Mouse (Mus musculus) erythroblast, embryonic 14.5 days (primary cell): ENCODE data around the gene Gpr12. TPM values are rescaled to one million over a fixed set of nuclear protein-coding genes. Genes with fewer than 3 reads are reported as not detected.

Experiments used
- H3K27me3 ChIP-seq: 2 replicates; pipeline ENCODE4 v1.6.1; 2012; ENCODE audit warnings: inconsistent platforms; ENCODE audit not compliant: control insufficient read depth
- H3K36me3 ChIP-seq: 2 replicates; pipeline ENCODE4 v1.6.1; 2012; ENCODE audit warnings: mild to moderate bottlenecking, inconsistent platforms; ENCODE audit not compliant: control insufficient read depth
- H3K4me1 ChIP-seq: 2 replicates; pipeline ENCODE4 v1.6.1; 2012; ENCODE audit warnings: inconsistent platforms; ENCODE audit not compliant: control insufficient read depth
- H3K4me3 ChIP-seq: replicated peaks from 2 replicates; pipeline ENCODE3; 2012; ENCODE audit warnings: moderate library complexity, mild to moderate bottlenecking, inconsistent platforms
- H3K9me3 ChIP-seq: 2 replicates; pipeline ENCODE4 v1.6.1; 2012; ENCODE audit warnings: low read length, inconsistent platforms, mixed read lengths; ENCODE audit not compliant: control insufficient read depth
- GATA1 ChIP-seq: IDR thresholded peaks from 2 replicates; pipeline ENCODE4 v1.6.1; 2012; ENCODE audit warnings: low read length, inconsistent platforms, mixed read lengths
- TAL1 ChIP-seq: IDR thresholded peaks from 3 replicates; pipeline ENCODE4 v1.6.1; 2012; ENCODE audit warnings: low read length, inconsistent platforms, mixed read lengths
- polyA plus RNA-seq: library from polyadenylated mRNA; stranded (reverse); fragments of >175 nt; gene quantifications from 2 replicates; pipeline ENCODE4 v1.2.3, GENCODE M21; 2012

Gene Gpr12
- not detected in 2 replicates for polyA plus RNA-seq

DNA sequence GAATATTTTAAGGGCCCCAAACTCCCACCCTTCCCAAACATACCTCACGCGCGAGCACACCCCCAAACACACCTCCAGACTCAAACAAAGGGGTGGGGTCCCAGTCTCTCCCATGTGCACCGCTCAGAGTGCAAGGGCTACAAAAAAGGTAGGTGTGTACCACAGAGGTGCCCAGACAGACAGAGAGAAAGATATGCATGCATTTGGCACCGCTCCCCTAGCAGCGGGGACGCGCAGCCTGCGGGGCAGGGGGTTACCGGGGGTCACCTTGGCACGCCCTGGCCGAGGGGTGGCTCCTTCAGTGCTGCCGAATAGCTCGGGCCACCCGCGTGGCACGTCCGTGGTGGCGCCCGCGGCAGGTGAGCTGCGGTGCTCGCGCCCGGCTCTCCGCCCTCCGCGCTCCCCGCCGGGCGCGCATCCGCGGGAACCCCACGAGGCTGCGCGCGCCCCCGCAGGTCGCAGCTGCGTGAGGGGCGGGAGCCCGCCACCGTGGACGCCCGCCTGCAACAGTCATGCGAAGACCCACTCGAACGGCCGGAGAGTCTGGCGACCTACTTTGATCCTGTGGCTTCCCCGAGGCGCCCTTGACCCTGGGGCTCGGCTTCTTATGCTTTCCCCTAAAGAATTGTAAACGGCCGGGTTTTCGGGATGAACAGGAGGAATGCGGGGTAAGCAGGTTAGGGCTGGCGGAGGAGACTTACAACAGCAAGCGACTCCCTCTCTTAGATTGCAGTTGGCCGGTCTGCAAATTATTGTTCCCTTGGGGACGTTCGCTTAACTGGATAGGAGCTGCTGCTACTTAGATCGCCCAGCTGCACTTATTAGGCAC lies at the start of gene Gpr12:
TSS of gene Gpr12 (minus strand) at position 762 of the 829 bp plus-strand sequence.
- H3K36me3 ChIP-seq, result no peaks in the 10 kb centered on the region
- no peak for TF ChIP-seq TAL1
- TF ChIP-seq GATA1, result no peak
- peak within 1 kb of the TSS; percentile 22 for H3K4me3 ChIP-seq

DNA sequence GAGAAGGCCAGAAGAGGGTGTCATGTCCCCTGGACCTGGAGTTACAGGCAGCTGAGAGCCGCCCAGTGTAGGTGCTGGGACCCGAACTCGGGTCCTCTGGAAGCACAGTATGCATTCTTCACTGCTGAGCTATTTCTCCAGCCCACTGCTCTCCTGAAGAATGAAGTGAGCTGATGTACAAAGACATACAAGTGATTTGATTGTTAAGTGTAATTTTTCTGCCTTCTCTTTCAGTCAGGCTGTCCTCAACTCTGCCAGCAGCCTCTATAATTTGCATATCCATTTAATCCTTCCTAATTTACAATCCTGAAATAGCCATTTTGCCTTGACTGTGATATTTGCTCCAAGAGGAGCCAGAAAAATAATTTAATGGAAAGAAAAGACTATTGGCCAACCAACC lies 46.6 kb upstream of the Gpr12 start:
- Histone ChIP-seq H3K27me3 (no peaks in the 10 kb centered on the region), H3K4me3 (no peak overlapping the region), H3K4me1 (no peaks in the 10 kb centered on the region), H3K9me3 (no peaks in the 10 kb centered on the region; the same call in 1 of the 2 replicates), H3K36me3 (no peaks in the 10 kb centered on the region)
- no peak for TF ChIP-seq TAL1
- no peak for TF ChIP-seq GATA1

More for the DNA sequence above, at the start of gene Gpr12:
- Histone ChIP-seq H3K27me3 (peaks cover 37% of the 10 kb centered on the region), H3K4me1 (no peaks in the 10 kb centered on the region), H3K9me3 (no peaks in the 10 kb centered on the region)

DNA sequence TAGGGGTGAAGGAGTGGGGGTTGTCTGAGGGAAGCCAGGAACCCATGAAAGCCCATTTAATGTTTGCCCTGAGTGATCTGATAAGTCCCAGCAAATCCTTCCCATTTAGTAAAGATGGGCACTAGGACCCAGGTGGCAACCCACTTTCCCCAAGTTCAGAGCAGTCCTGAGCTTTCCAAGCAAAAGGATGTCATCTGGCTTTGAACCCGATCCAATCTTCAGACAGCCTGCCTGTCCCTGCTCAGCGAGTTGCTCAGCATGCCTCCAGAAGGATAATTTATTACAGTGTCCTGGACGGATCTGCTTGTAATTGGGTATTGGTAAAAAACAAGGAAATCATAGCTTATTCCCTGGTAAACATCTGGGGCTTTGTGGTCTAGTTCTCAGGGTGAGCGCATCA lies 45.9 kb upstream of the Gpr12 start:
- TF ChIP-seq GATA1 (no peak), TAL1 (no peak)
- Histone ChIP-seq H3K9me3 (no peaks in the 10 kb centered on the region; the same call in 1 of the 2 replicates), H3K36me3 (no peaks in the 10 kb centered on the region), H3K4me1 (no peaks in the 10 kb centered on the region), H3K4me3 (no peak overlapping the region), H3K27me3 (no peaks in the 10 kb centered on the region)

DNA sequence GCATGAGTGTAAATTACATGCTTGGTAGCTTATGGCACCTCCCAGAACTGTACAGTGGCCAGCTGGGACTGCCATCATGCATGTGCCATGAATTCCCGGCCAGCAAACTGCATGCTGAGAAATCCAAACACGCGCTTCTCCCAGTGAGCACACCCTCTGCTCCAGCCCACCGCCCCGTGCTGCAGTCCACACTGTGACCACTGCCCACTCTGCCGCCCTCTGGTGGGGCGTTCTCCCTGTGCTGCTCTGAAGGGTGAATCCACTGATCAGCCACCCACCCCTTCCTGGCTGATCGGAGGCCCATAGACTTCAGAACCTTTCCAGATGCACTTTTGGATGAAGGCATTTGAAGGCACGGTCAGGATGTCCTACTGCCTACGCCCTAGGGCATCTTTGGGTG lies 44.6 kb upstream of the Gpr12 start:
- Histone ChIP-seq H3K4me1 (no peaks in the 10 kb centered on the region), H3K4me3 (no peak overlapping the region), H3K36me3 (no peaks in the 10 kb centered on the region), H3K9me3 (no peaks in the 10 kb centered on the region), H3K27me3 (no peaks in the 10 kb centered on the region)
- TF ChIP-seq GATA1 (no peak), TAL1 (no peak)

DNA sequence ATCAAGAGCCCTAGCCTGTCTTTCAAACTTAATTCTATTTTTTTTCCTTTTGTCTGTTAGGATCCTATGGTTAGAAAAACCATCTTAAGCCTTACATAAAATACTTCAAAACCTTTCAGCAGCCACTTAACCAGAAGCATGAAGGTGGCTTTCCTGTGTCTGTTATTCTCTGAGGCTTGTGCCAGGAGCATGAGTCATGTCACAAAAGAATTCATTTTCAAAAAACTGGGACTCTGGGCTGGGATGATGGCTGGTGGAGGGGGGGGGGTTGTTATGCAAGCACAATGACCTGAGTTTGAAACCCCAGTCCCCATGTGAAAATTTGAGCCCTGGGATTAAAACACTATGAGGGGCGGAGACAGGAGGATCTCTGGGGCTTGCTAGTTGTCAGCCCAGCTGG lies 43.8 kb upstream of the Gpr12 start:
- H3K9me3 ChIP-seq, result no peaks in the 10 kb centered on the region
- no peak for TF ChIP-seq GATA1
- no peak overlapping the region for H3K4me3 ChIP-seq
- H3K36me3 ChIP-seq, result no peaks in the 10 kb centered on the region
- H3K27me3 ChIP-seq, result no peaks in the 10 kb centered on the region
- H3K4me1 ChIP-seq, result no peaks in the 10 kb centered on the region

DNA sequence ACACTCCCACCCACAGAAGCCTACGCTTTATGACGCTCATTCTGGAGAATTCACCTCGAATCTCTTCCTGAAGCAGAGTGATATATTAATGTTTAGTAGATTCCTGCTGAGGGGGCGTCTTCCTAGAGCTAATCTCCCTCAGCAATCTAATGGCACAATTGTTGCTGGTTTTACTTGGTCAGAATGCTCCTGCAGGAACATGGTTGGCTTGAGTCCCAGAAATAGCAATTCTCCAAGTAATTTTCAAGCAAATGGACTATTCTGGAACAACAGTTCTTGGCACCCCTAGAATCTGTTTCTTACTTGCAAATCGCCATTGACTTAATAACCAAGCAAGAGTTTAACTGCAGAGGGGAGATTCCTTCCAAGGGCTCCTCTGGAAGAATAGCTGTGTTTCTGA lies 42.9 kb upstream of the Gpr12 start:
- Histone ChIP-seq H3K9me3 (no peaks in the 10 kb centered on the region), H3K36me3 (no peaks in the 10 kb centered on the region), H3K4me3 (no peak overlapping the region), H3K27me3 (no peaks in the 10 kb centered on the region), H3K4me1 (no peaks in the 10 kb centered on the region)
- TF ChIP-seq GATA1 (no peak), TAL1 (no peak)

DNA sequence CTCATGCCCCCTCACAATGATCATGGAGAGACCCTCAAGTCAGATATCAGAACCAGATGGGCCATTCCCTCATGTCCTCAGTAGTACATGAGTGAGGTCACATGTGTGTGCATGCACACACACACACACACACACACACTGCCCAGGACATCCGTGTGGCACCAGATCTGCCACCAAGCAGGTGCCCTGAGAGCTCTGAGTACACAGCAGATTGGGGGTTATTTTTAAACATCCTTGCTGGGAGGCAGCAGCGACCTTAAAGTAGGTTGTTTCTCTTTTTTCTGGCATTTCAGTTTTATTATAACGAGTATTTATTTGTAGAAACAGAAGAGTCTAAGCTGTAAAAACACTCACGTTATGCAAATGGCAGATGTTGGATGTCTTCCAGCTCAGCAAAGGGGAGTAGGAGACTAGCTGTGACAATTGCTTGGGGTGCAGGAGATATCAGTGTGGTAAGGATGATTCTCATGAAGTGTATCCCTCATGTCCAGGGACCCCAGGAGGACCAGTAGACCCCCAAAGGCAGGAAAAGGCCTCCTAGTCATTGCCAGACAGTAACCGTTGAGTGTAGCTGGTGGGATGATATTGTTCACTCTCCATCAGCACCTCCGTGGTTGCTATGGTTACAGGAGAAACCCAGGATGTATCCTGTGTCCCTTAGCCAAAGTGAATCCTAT lies 40.7 kb upstream of the Gpr12 start:
- no peak overlapping the region for H3K4me3 ChIP-seq
- H3K36me3 ChIP-seq, result no peaks in the 10 kb centered on the region
- H3K4me1 ChIP-seq, result no peaks in the 10 kb centered on the region
- no peak for TF ChIP-seq GATA1
- no peak for TF ChIP-seq TAL1
- no peaks in the 10 kb centered on the region for H3K27me3 ChIP-seq
- H3K9me3 ChIP-seq, result no peaks in the 10 kb centered on the region

DNA sequence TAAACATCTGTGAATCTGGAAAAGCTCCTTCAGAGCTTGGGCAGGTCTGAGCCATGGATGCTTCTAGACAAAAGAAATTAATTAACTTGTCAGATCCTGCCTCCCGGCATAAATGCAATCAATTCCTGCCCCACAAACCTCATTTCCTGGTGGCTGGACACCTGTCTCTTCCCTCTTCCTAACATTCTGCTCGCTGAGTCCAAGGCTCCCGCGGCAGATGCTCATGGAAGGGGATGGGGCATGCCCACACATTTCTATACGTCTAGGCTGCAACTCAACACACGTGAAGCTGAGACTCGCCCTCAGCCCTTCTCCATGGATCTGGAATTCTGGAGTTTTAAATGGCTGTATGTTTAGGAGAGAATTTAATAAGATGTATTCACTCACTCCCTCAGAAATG lies 26.8 kb upstream of the Gpr12 start:
- Histone ChIP-seq H3K4me1 (no peaks in the 10 kb centered on the region), H3K9me3 (no peaks in the 10 kb centered on the region), H3K4me3 (no peak overlapping the region), H3K36me3 (no peaks in the 10 kb centered on the region), H3K27me3 (no peaks in the 10 kb centered on the region)
- TF ChIP-seq TAL1, result no peak

DNA sequence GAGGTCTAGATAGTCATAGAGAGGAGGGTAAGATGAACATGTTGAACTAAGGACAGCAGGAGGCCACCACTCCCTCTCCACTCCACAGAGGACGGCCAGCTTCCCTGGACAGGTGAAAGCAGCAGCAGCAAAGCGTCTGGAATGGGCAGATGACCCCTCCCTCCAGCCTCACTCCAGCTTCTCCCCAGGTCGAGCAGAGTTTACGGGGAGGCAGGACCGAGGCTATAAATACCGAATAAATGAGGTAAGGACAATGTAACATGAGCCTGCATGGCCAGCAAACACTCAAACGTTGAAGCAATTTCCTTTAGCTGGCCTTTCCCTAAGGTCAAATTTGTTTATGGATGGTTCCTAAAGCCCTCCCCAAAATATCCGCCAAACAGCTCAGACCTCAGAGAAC lies 26.0 kb upstream of the Gpr12 start:
- Histone ChIP-seq H3K4me1 (no peaks in the 10 kb centered on the region), H3K27me3 (no peaks in the 10 kb centered on the region), H3K9me3 (no peaks in the 10 kb centered on the region), H3K4me3 (no peak overlapping the region), H3K36me3 (no peaks in the 10 kb centered on the region)
- TF ChIP-seq GATA1 (no peak), TAL1 (no peak)

DNA sequence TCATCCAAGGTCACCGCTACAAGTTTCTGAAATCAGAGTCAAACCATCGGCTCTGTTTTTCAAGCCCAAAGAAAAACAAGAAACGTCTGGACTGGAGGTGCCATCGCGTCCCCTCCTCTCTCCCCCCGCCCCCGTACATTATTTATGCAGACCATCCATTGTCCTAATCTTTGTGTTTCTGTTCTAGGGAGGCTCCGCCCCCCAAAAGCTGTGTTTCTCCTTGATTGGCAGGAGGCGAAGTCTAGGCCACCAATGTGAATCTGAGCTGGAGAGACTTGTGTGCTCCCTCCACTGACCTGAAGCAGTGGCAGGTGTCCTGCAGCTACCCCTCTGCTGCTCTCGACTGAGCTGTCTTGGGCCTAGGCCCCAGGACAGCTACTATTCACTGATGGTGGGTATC lies 24.6 kb upstream of the Gpr12 start:
- Histone ChIP-seq H3K36me3 (no peaks in the 10 kb centered on the region), H3K27me3 (no peaks in the 10 kb centered on the region), H3K4me1 (no peaks in the 10 kb centered on the region), H3K4me3 (no peak overlapping the region), H3K9me3 (no peaks in the 10 kb centered on the region)
- TF ChIP-seq TAL1, result no peak
- TF ChIP-seq GATA1, result no peak
